Mouse (Mus musculus) hindbrain, embryonic 16.5 days (tissue): Measurements from ENCODE around the gene Cox6b1. TPM values are rescaled to one million over a fixed set of nuclear protein-coding genes. Genes with fewer than 3 reads are reported as not detected.

Experiments
- ATAC-seq: fragments of 200-750 bp; cut with Nextera tagmentation; 2 replicates; pipeline ENCODE4 v1.8.0; 2017; ENCODE audit warnings: moderate TSS enrichment, moderate library complexity
- H3K27ac ChIP-seq: fragments of 300-500 bp; sonication (generic); 2 replicates; pipeline ENCODE4 v1.5.1; 2014; ENCODE audit warnings: low read depth, mild to moderate bottlenecking, control low read depth, low read length, moderate library complexity
- H3K27me3 ChIP-seq: fragments of 300-500 bp; sonication (generic); replicated peaks from 2 replicates; pipeline ENCODE4 v1.6.1; 2014; ENCODE audit warnings: low read length; ENCODE audit not compliant: control insufficient read depth, insufficient read depth
- H3K36me3 ChIP-seq: fragments of 300-500 bp; sonication (generic); 2 replicates; pipeline ENCODE4 v1.6.1; 2014; ENCODE audit warnings: mild to moderate bottlenecking, low read length, moderate library complexity, mixed read lengths; ENCODE audit not compliant: control insufficient read depth, insufficient read depth
- H3K4me1 ChIP-seq: fragments of 300-500 bp; sonication (generic); 2 replicates; pipeline ENCODE4 v1.6.1; 2014; ENCODE audit warnings: low read depth, low read length; ENCODE audit not compliant: control insufficient read depth, insufficient read depth
- H3K4me2 ChIP-seq: fragments of 300-500 bp; sonication (generic); 2 replicates; pipeline ENCODE4 v1.6.1; 2014; ENCODE audit warnings: mild to moderate bottlenecking, low read length, control low read depth, moderate library complexity
- H3K4me3 ChIP-seq: fragments of 300-500 bp; sonication (generic); 2 replicates; pipeline ENCODE4 v1.5.1; 2014; ENCODE audit warnings: mild to moderate bottlenecking, low read length, control low read depth, moderate library complexity
- H3K9ac ChIP-seq: fragments of 300-500 bp; sonication (generic); 2 replicates; pipeline ENCODE4 v1.6.1; 2014; ENCODE audit warnings: low read depth, mild to moderate bottlenecking, control low read depth, low read length, moderate library complexity
- H3K9me3 ChIP-seq: fragments of 300-500 bp; sonication (generic); 2 replicates; pipeline ENCODE4 v1.6.1; 2014; ENCODE audit warnings: mild to moderate bottlenecking, low read length, moderate library complexity; ENCODE audit not compliant: control insufficient read depth
- whole genome bisulfite sequencing: fragments of 180-500 bp; shearing (Covaris S2); extraction: QIAGEN DNeasy Blood & Tissue Kit; methylation state at CpG from one replicate; pipeline ENCODE4 v1.1.7; 2014; 5-methylcytosine and 5-hydroxymethylcytosine counted together
- polyA plus RNA-seq: library from polyadenylated mRNA; unstranded; fragments of >200 nt; fragmentation: Nextera tagmentation; extraction: Ambion mirVana; gene quantifications from 2 replicates; pipeline ENCODE4 v1.2.1, GENCODE M21; 2015

The Cox6b1 gene
- polyA plus RNA-seq, 1 experiment from 2014 or later = 1,310 TPM

DNA sequence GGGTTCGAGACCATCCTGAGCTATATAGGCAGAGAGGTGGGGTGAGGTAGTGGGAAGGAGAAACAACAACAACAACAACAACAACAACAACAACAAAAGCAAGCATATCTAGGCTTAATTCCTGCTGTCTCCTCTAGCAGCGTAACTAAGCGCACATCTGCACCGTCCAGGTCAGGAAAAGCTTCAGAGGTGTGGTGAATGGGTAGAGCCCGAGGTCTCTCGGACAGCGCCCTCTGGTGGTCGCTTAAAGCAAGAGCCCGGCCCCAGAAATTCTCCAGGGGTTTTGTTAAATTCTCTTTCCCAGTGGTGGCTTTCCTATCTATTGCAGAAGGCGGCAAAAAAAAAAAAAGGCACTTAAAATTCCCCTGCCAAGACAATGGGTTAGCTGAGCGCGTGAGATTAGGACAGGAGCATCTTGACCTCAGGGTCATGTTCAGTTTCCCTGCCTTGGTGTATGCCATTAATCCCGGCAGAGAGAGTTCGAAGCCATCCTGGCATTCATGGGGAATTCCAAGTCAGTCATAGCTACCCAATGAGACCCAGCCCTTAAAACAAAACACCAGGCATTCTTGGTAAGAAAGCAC, 12.3 kb downstream of the Cox6b1 start:
- H3K27ac ChIP-seq = no peak overlapping the region
- peaks cover 28% of the 10 kb centered on the region for H3K36me3 ChIP-seq
- ATAC-seq = no peak
- H3K9me3 ChIP-seq = no peaks in the 10 kb centered on the region
- H3K9ac ChIP-seq = no peak overlapping the region
- H3K4me2 ChIP-seq = no peak overlapping the region
- no peaks in the 10 kb centered on the region for H3K4me1 ChIP-seq
- H3K4me3 ChIP-seq = no peak overlapping the region
- WGBS = 29% methylated on average over 14 of the region's 14 CpGs
- H3K27me3 ChIP-seq = no peaks in the 10 kb centered on the region

DNA sequence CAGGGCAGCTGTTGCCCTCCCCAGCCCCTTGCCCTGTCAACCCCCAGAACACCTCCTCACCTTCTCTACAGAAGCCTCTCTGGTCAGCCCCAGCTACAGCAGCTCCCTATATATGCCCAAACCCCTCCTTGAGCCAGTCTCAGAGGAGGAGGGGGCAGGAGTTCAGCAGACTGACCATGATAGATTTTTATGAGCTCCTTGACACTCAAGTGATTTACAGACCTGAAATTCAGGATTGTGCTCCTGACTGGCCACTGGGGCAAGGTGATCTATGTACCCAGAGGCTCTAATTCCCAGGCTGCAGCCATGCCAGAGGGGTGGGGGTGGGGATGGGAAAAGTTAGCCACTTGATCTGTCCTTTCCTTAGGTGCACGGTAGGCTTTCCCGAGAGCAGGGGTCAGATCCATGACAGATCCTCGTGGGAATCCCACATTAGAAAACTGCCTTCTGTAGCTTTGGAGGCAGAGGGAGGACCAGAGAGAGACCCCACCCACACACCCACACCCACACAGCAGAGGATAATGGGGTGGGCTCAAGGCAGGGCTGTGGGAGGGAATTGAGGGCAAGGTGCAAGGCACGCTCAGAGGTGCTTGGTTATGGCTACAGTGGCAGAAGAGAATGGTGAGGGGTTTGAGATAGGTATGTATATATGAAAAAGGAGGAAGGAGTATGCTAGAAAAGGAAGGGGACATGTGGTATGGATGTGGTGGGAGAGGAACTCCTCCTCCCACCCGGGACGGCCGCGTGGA, 13.1 kb downstream of the Cox6b1 start, which contains the start of gene Upk1a:
TSS of gene Upk1a (minus strand) at position 194 of the 749 bp plus-strand sequence.
- no peak within 1 kb of the TSS for H3K9ac ChIP-seq
- H3K4me2 ChIP-seq = no peak within 1 kb of the TSS

DNA sequence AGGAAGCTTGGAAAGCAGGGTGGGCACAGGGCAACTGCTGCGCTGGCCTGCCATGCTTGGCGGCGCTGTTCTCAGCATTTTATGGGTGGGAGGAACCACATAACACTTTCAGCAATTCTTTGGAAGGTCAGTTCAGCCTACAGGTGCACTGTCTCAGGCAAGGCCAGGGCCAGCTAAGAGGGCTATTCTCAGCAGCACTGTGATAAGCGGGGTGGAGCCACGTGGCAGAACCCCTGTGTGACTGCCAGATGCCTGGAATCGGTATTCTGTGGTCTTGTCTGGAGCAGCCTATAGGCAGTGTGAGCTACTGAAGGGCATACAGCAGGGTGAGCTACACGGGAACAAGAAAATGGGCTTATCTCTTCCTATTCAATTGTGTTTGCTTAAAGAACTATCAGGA, 15.9 kb downstream of the Cox6b1 start:
- Histone ChIP-seq H3K27me3 (no peaks in the 10 kb centered on the region), H3K4me1 (no peaks in the 10 kb centered on the region), H3K4me3 (no peak overlapping the region), H3K9ac (no peak overlapping the region), H3K36me3 (peaks cover 1% of the 10 kb centered on the region; the same call in 1 of the 2 replicates), H3K4me2 (no peak overlapping the region), H3K9me3 (no peaks in the 10 kb centered on the region), H3K27ac (no peak overlapping the region)
- WGBS = 74% methylated on average over 7 of the region's 7 CpGs
- no peak for ATAC-seq

More for the DNA sequence above, 13.1 kb downstream of the Cox6b1 start, which contains the start of gene Upk1a:
- Histone ChIP-seq H3K27me3 (no peaks in the 10 kb centered on the region), H3K27ac (no peak within 1 kb of the TSS), H3K4me1 (no peaks in the 10 kb centered on the region), H3K36me3 (peaks cover 23% of the 10 kb centered on the region), H3K9me3 (no peaks in the 10 kb centered on the region), H3K4me3 (no peak within 1 kb of the TSS)
- 0 out of 2 replicates have a peak, but pooled peaks have one; percentile 21 for ATAC-seq
- WGBS = 82% methylated on average over 8 of the region's 8 CpGs

GRCm38 (mm10) chr7:30608476-30608875, 17.5 kb downstream of the Cox6b1 start:
- Histone ChIP-seq H3K27ac (no peak overlapping the region), H3K9ac (no peak overlapping the region), H3K4me2 (no peak overlapping the region), H3K4me1 (no peaks in the 10 kb centered on the region), H3K4me3 (no peak overlapping the region), H3K36me3 (no peaks in the 10 kb centered on the region), H3K27me3 (no peaks in the 10 kb centered on the region), H3K9me3 (no peaks in the 10 kb centered on the region)
- no peak for ATAC-seq
- 50% methylated on average over 16 of the region's 16 CpGs for WGBS

- Histone ChIP-seq H3K4me3 (no peak overlapping the region), H3K4me2 (no peak overlapping the region), H3K9ac (no peak overlapping the region), H3K36me3 (no peaks in the 10 kb centered on the region), H3K4me1 (no peaks in the 10 kb centered on the region), H3K9me3 (no peaks in the 10 kb centered on the region), H3K27me3 (no peaks in the 10 kb centered on the region), H3K27ac (no peak overlapping the region)
- ATAC-seq = no peak
- 34% methylated on average over 8 of the region's 8 CpGs for WGBS
These were observed 18.1 kb downstream of the Cox6b1 start for GRCm38 (mm10) chr7:30607706-30608309.

DNA sequence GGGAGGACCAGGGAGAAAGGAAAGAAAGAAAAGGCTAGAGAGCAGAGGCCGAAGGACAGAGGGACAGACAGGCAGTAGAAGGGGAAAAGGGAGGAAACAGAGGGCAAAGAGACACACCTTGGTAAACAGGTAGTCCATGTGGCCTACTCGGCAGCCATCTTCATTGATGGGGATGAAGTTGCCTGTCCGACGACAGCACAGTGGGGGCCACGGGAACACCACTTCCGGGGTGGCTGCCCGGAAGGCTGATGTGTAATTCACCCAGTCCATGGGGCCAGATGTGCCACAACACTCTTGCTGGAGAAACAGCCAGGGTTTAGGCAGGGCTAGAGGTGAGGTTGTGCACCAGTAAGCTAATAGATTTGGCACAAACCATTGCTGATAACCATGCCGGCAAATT, 21.0 kb downstream of the Cox6b1 start:
- no peak overlapping the region for H3K4me3 ChIP-seq
- WGBS = 89% methylated on average over 8 of the region's 8 CpGs
- ATAC-seq = no peak

GRCm38 (mm10) chr7:30604424-30604823, 21.5 kb downstream of the Cox6b1 start:
- Histone ChIP-seq H3K9ac (no peak overlapping the region), H3K4me2 (no peak overlapping the region), H3K36me3 (no peaks in the 10 kb centered on the region), H3K4me1 (peaks cover 11% of the 10 kb centered on the region), H3K9me3 (no peaks in the 10 kb centered on the region), H3K27ac (no peak overlapping the region), H3K4me3 (no peak overlapping the region), H3K27me3 (no peaks in the 10 kb centered on the region)
- WGBS = 64% methylated on average over 8 of the region's 8 CpGs
- ATAC-seq = no peak

More for the DNA sequence above, 21.0 kb downstream of the Cox6b1 start:
- Histone ChIP-seq H3K36me3 (no peaks in the 10 kb centered on the region), H3K4me2 (no peak overlapping the region), H3K9me3 (no peaks in the 10 kb centered on the region), H3K27ac (no peak overlapping the region), H3K27me3 (no peaks in the 10 kb centered on the region), H3K9ac (no peak overlapping the region), H3K4me1 (peaks cover 6% of the 10 kb centered on the region)

GRCm38 (mm10) chr7:30602583-30602982, 23.4 kb downstream of the Cox6b1 start:
- Histone ChIP-seq H3K36me3 (no peaks in the 10 kb centered on the region), H3K9me3 (no peaks in the 10 kb centered on the region), H3K4me3 (no peak overlapping the region), H3K4me1 (peaks cover 11% of the 10 kb centered on the region), H3K27ac (no peak overlapping the region), H3K27me3 (no peaks in the 10 kb centered on the region), H3K4me2 (no peak overlapping the region), H3K9ac (no peak overlapping the region)
- 67% methylated on average over 3 of the region's 3 CpGs for WGBS
- ATAC-seq = no peak

- WGBS = 66% methylated on average over 7 of the region's 7 CpGs
- H3K4me1 ChIP-seq = peaks cover 11% of the 10 kb centered on the region
- no peak overlapping the region for H3K9ac ChIP-seq
- H3K27ac ChIP-seq = no peak overlapping the region; the same call in 1 of the 2 replicates
- peak overlapping the region; percentile 53; the same call in 1 of the 2 replicates for H3K4me2 ChIP-seq
- no peaks in the 10 kb centered on the region for H3K9me3 ChIP-seq
- ATAC-seq = 0 out of 2 replicates have a peak, but pooled peaks have one; percentile 3
- no peaks in the 10 kb centered on the region for H3K36me3 ChIP-seq
- no peaks in the 10 kb centered on the region for H3K27me3 ChIP-seq
- no peak overlapping the region for H3K4me3 ChIP-seq
These were observed 25.3 kb downstream of the Cox6b1 start for GRCm38 (mm10) chr7:30600651-30601050.
